8 mouse cellular contexts compared by ENCODE assay signal in the genomic region with DNA sequence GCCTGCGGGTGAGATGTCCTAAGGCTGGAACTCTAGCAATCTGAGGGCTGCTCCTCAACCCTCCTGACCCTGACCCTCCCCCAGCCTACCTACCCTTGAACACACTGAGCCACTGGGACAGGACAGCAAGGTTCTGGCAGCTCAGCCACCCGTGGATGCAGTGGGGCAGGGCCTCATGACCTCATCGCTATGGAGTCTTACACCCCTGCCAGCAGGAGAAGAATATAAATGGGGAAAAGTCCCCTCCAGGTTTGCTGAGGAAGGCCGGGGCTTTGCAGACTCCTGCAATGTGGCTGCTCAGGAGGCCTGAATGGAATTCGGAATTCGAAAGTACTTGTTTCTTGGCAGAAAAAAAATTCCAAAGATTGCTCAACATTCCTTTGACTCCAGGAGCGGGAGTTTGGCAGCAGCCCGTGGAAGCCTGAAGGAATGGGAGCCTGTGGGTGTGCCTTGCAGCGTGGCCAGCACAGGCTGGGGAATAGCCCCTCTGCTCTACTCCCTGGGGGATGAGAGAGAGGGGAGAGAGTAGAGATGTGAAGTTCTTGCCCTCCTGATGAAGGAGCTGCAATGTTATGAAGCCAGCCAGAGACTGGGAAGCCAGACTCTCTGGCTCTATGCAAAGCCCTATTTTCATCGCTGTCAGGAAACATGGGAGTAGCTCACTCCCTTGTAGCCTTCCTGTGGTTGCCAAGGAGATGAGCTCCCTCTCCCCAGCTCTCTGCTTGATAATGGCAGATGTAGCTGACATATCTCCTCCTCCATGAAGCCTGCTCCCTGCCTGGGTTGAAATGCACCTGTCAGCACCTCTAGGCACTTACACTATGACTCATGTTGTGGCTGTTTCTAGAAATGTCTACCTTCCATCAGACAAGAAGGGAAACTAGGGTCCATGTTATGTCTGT. TPM values are rescaled to one million over a fixed set of nuclear protein-coding genes. Genes with fewer than 3 reads are reported as not detected.
A peak's percentile ranks its signal among the peaks of the same experiment; 100 is the strongest.
DNase-seq lines count a peak whose midpoint lies in the region; ATAC-seq and TF ChIP-seq lines count a peak whose summit lies in the region.

No protein-coding gene starts in this region.

- peak; percentile 97 for DNase-seq in Patski (ENCODE audit: low read depth, low spot score)
- DNase-seq in embryonic facial prominence, embryonic 14.5 days (ENCODE audit: low spot score), result peak; percentile 91
- DNase-seq in heart, adult 8-10 months (ENCODE audit: low spot score), result peak; percentile 86
- DNase-seq in kidney, adult 2 months, result peak; percentile 88
- no peak for DNase-seq in limb, embryonic 10.5 days (ENCODE audit: low spot score)
- DNase-seq in neural tube, embryonic 10.5 days (ENCODE audit: extremely low spot score, low spot score), result peak; percentile 44
- DNase-seq in urinary bladder, postnatal 36 days (ENCODE audit: low spot score in 2 of 2), result peak; percentile 41 to 76

- H3K4me3 ChIP-seq in embryonic facial prominence, embryonic 14.5 days (ENCODE audit: low read depth, low read length), result no peak overlapping the region
- no peak overlapping the region for H3K4me3 ChIP-seq in kidney, adult 2 months (ENCODE audit: insufficient read depth, low read depth, low read length)
- H3K4me3 ChIP-seq in limb, embryonic 10.5 days, result no peak overlapping the region

- no peaks in the 10 kb centered on the region for H3K27me3 ChIP-seq in Patski
- H3K27me3 ChIP-seq in embryonic facial prominence, embryonic 14.5 days (replicated peaks; ENCODE audit: control insufficient read depth, insufficient read depth, low read length), result no peaks in the 10 kb centered on the region
- no peaks in the 10 kb centered on the region for H3K27me3 ChIP-seq in kidney, adult 2 months (replicated peaks; ENCODE audit: control insufficient read depth, insufficient read depth, low read length)
- no peaks in the 10 kb centered on the region for H3K27me3 ChIP-seq in limb, embryonic 10.5 days (ENCODE audit: low read depth, poor library complexity, severe bottlenecking)

- TF ChIP-seq POLR2A in kidney, adult 2 months (IDR thresholded peaks at IDR 0.05; ENCODE audit: low read depth, low read length), result no peak

- H3K36me3 ChIP-seq in embryonic facial prominence, embryonic 14.5 days (ENCODE audit: control insufficient read depth, insufficient read depth, low read length), result no peaks in the 10 kb centered on the region
- H3K36me3 ChIP-seq in kidney, adult 2 months (ENCODE audit: control insufficient read depth, insufficient read depth, low read length), result no peaks in the 10 kb centered on the region
- no peaks in the 10 kb centered on the region for H3K36me3 ChIP-seq in limb, embryonic 10.5 days

- TF ChIP-seq CTCF in Patski (IDR thresholded peaks at IDR 0.05), result no peak
- no peak for TF ChIP-seq CTCF in kidney, adult 2 months (conservative IDR thresholded peaks at IDR 0.05; ENCODE audit: insufficient read depth, insufficient read length, low read depth, low read length)

- ATAC-seq in Patski, result peak; percentile 90
- peak; percentile 87 for ATAC-seq in embryonic facial prominence, embryonic 14.5 days (ENCODE audit: low read depth)
- ATAC-seq in megakaryocyte-erythroid progenitor cell, adult 5-6 weeks (replicated peaks; ENCODE audit: low FRiP score, low TSS enrichment, poor library complexity, severe bottlenecking), result no peak

- in situ Hi-C loops in Patski (cut with MboI; ENCODE audit: low pct_unique_long_range_greater_than_20kb), result no loop called here

- H3K27ac ChIP-seq in embryonic facial prominence, embryonic 14.5 days (replicated peaks; ENCODE audit: low read depth, low read length), result peak overlapping the region; percentile 84
- H3K27ac ChIP-seq in kidney, adult 2 months (ENCODE audit: insufficient read depth, low read depth, low read length), result peak overlapping the region; percentile 76
- H3K27ac ChIP-seq in limb, embryonic 10.5 days, result peak overlapping the region; percentile 78

- peak overlapping the region; percentile 28 for H3K4me2 ChIP-seq in embryonic facial prominence, embryonic 14.5 days (ENCODE audit: low read depth, low read length)

- POLR2A ChIA-PET in Patski (lab: Charles Lee), result interaction anchor here (0.5 to 3.6 kb wide), 10 partner anchors 10 to 561 kb away, joined by 3 to 38 read pairs (median 4); a partner anchor contains a TSS

- no peaks in the 10 kb centered on the region for H3K9me3 ChIP-seq in embryonic facial prominence, embryonic 14.5 days (ENCODE audit: control insufficient read depth, low read length)
- H3K9me3 ChIP-seq in limb, embryonic 10.5 days (replicated peaks), result no peaks in the 10 kb centered on the region

- 4% methylated on average over 10 of the region's 10 CpGs for WGBS in embryonic facial prominence, embryonic 14.5 days
- 9% methylated on average over 10 of the region's 10 CpGs for WGBS in kidney, adult 2 months
- WGBS in limb, embryonic 10.5 days, result 42% methylated on average over 10 of the region's 10 CpGs

- H3K9ac ChIP-seq in embryonic facial prominence, embryonic 14.5 days (ENCODE audit: low read depth, low read length), result peak overlapping the region; percentile 38; the same call in 1 of the 2 replicates

- CTCF ChIA-PET in Patski (lab: Charles Lee), result interaction anchor here (0.7 to 3.6 kb wide), 17 partner anchors 11 to 96 kb away, joined by 3 to 11 read pairs (median 3); a partner anchor contains a TSS

- H3K4me1 ChIP-seq in embryonic facial prominence, embryonic 14.5 days (ENCODE audit: control insufficient read depth, insufficient read depth, low read length), result peaks cover 27% of the 10 kb centered on the region
- peaks cover 11% of the 10 kb centered on the region for H3K4me1 ChIP-seq in kidney, adult 2 months (ENCODE audit: control insufficient read depth, insufficient read depth, low read length)
- H3K4me1 ChIP-seq in limb, embryonic 10.5 days, result peaks cover 38% of the 10 kb centered on the region

RNA-seq across cellular contexts. Expression of a gene that starts 33.3 kb away (rescaled TPM):
- polyA plus RNA-seq in Patski (2021), result 414 TPM
- polyA plus RNA-seq in embryonic facial prominence, embryonic 14.5 days (2014; fragmentation: Nextera tagmentation; extraction: Ambion mirVana), result 18.1 and 21.4 TPM in 2 replicates
- total RNA-seq in heart, adult 8-10 months (2022), result 10 to 100 TPM; 43.5 to 56.6 (median 51.5) TPM
- polyA plus RNA-seq in kidney, adult 2 months (2012; rRNA removed), result 10.7 and 12.4 TPM in 2 replicates
- polyA plus RNA-seq in limb, embryonic 10.5 days (2016; fragmentation: Nextera tagmentation; extraction: Ambion mirVana), result 3.4 and 4.6 TPM in 2 replicates
- 0.35 TPM in 1 of 2 replicates, not detected in the other for total RNA-seq in megakaryocyte-erythroid progenitor cell, adult 5-6 weeks (2014; fragmentation: Nextera tagmentation)
- total RNA-seq in megakaryocyte-erythroid progenitor cell, adult 5-6 weeks (2017), result 0.50 TPM in 1 of 2 replicates, not detected in the other

Comparison
In these comparisons a context has a peak if more than half of its experiments do, and no peak if none do; other contexts are left out.
1. RNA of a gene that starts 33.3 kb away (polyA plus RNA-seq): 414 TPM in Patski (single experiment); 18.1 to 21.4 TPM in embryonic facial prominence, embryonic 14.5 days, 10.7 to 12.4 TPM in kidney, adult 2 months and 3.4 to 4.6 TPM in limb, embryonic 10.5 days; every median in the first group is over 10 times any median in the second.
2. Peak in every context shown above with its lines, with median percentiles within 50 percentile points of each other: H3K27ac ChIP-seq.